Mouse (Mus musculus) forebrain, embryonic 15.5 days (tissue): ENCODE measurements around the gene Oxsr1. TPM values are rescaled to one million over a fixed set of nuclear protein-coding genes. Genes with fewer than 3 reads are reported as not detected.
"Not testable (repeated sequence)": the region's sequence is repeated elsewhere in the genome, so short reads cannot be mapped to it uniquely, and the experiment has no call there.

Experiments used
- ATAC-seq: fragments of 200-750 bp; cut with Nextera tagmentation; replicated peaks from 2 replicates; pipeline ENCODE4 v1.8.0; 2017; ENCODE audit warnings: mild to moderate bottlenecking, moderate TSS enrichment, moderate library complexity
- H3K27ac ChIP-seq: fragments of 300-500 bp; sonication (generic); replicated peaks from 2 replicates; pipeline ENCODE4 v1.5.1; 2015; ENCODE audit warnings: mild to moderate bottlenecking, inconsistent platforms
- H3K27me3 ChIP-seq: fragments of 300-500 bp; sonication (generic); 2 replicates; pipeline ENCODE4 v1.6.1; 2015; ENCODE audit warnings: inconsistent platforms
- H3K36me3 ChIP-seq: fragments of 300-500 bp; sonication (generic); 2 replicates; pipeline ENCODE4 v1.6.1; 2015; ENCODE audit warnings: mild to moderate bottlenecking, inconsistent platforms
- H3K4me1 ChIP-seq: fragments of 300-500 bp; sonication (generic); 2 replicates; pipeline ENCODE4 v1.6.1; 2015; ENCODE audit warnings: inconsistent platforms
- H3K4me2 ChIP-seq: fragments of 300-500 bp; sonication (generic); replicated peaks from 2 replicates; pipeline ENCODE4 v1.6.1; 2015; ENCODE audit warnings: mild to moderate bottlenecking, inconsistent platforms
- H3K4me3 ChIP-seq: fragments of 300-500 bp; sonication (generic); 2 replicates; pipeline ENCODE4 v1.5.1; 2015; ENCODE audit warnings: mild to moderate bottlenecking, inconsistent platforms
- H3K9ac ChIP-seq: fragments of 300-500 bp; sonication (generic); replicated peaks from 2 replicates; pipeline ENCODE4 v1.6.1; 2015; ENCODE audit warnings: mild to moderate bottlenecking, inconsistent platforms
- H3K9me3 ChIP-seq: fragments of 300-500 bp; sonication (generic); 2 replicates; pipeline ENCODE4 v1.6.1; 2016; ENCODE audit warnings: inconsistent platforms
- WGBS: fragments of 180-500 bp; shearing (Covaris S2); methylation state at CpG from one replicate; pipeline ENCODE4 v1.1.7; 2015; ENCODE audit warnings: mixed read lengths; 5-methylcytosine and 5-hydroxymethylcytosine counted together
- polyA plus RNA-seq: library from polyadenylated mRNA; unstranded; fragments of >200 nt; fragmentation: Nextera tagmentation; extraction: Ambion mirVana; gene quantifications from 2 replicates; pipeline ENCODE4 v1.2.1, GENCODE M21; 2015

Gene Oxsr1
- polyA plus RNA-seq, 1 experiment from 2014 or later = 13.8 TPM

DNA sequence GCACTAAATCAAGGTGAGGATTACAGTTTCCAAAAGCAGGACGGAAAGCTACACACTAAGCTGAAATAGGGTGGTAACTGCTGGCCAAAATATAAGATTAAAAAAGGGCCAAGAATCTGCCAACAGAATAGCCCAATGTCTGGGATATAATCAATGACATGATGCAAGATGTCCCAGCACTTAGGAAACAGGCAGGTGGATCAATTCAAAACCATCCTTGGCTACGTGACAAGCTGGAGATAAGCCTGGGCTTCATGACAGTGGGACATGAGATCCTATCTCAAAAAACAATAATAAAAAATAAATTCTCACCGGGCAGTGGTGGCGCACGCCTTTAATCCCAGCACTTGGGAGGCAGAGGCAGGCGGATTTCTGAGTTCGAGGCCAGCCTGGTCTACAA is 16.4 kb downstream of the Oxsr1 start:
- whole genome bisulfite sequencing = 95% methylated on average over 7 of the region's 7 CpGs
- no peak overlapping the region for H3K9ac ChIP-seq
- no peaks in the 10 kb centered on the region for H3K9me3 ChIP-seq
- no peaks in the 10 kb centered on the region for H3K27me3 ChIP-seq
- H3K4me3 ChIP-seq = no peak overlapping the region
- ATAC-seq = no peak
- H3K36me3 ChIP-seq = peaks cover 11% of the 10 kb centered on the region
- H3K27ac ChIP-seq = no peak overlapping the region
- no peaks in the 10 kb centered on the region for H3K4me1 ChIP-seq
- H3K4me2 ChIP-seq = no peak overlapping the region

DNA sequence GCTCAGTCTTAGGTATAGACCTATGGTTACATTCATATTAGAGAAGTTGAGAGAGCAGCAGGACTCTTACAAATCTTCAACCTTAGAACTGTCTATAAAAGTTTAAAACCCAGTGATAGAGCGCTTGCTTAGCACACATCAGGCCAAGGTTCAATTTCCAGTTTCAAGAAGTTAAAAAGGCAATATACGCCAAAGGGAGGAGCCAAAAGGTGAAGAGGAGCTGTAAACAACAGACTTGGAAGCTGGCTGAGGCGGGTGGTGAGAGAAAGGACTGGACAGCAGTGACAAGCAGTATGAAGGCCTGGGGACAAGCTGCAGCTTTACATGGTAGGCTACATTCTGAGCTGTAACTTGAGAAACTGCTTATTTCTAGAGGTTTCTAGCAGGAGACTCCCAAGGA is 23.7 kb downstream of the Oxsr1 start:
- Histone ChIP-seq H3K4me3 (no peak overlapping the region), H3K9ac (no peak overlapping the region), H3K27me3 (no peaks in the 10 kb centered on the region), H3K4me2 (no peak overlapping the region), H3K36me3 (peaks cover 11% of the 10 kb centered on the region), H3K9me3 (no peaks in the 10 kb centered on the region), H3K4me1 (no peaks in the 10 kb centered on the region), H3K27ac (no peak overlapping the region)
- 92% methylated on average over 3 of the region's 3 CpGs for WGBS
- no peak for ATAC-seq

DNA sequence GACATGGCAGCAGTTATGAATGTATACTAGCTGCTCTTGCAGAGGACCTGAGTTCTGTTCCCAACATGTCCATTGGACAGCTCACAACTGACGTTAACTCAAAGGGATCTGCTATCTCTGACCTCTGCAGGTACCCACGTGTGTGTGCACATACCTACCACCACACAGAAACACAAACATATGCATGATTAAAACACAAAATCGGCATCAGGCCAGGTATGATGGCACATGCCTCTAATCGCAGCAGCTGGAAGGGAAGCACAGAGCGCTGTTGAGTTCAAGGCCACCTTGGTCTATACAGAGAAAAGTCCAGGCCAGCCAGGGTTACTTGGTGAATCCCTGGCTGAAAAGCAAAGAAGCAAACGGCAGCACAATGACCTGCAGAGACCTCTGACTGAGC is 24.5 kb downstream of the Oxsr1 start:
- Histone ChIP-seq H3K4me3 (no peak overlapping the region), H3K9ac (no peak overlapping the region), H3K9me3 (no peaks in the 10 kb centered on the region), H3K4me1 (no peaks in the 10 kb centered on the region), H3K27ac (no peak overlapping the region), H3K4me2 (no peak overlapping the region), H3K27me3 (no peaks in the 10 kb centered on the region), H3K36me3 (peaks cover 11% of the 10 kb centered on the region)
- ATAC-seq = no peak
- WGBS = 91% methylated on average over 6 of the region's 6 CpGs

GRCm38 (mm10) chr9:119290791-119291190 is 31.4 kb downstream of the Oxsr1 start:
- Histone ChIP-seq H3K9ac (no peak overlapping the region), H3K27ac (no peak overlapping the region), H3K27me3 (no peaks in the 10 kb centered on the region), H3K4me3 (no peak overlapping the region), H3K9me3 (no peaks in the 10 kb centered on the region), H3K36me3 (peaks cover 2% of the 10 kb centered on the region; the same call in 1 of the 2 replicates), H3K4me1 (no peaks in the 10 kb centered on the region), H3K4me2 (no peak overlapping the region)
- no peak for ATAC-seq
- 70% methylated on average over 3 of the region's 3 CpGs for WGBS

GRCm38 (mm10) chr9:119280894-119281682 is 41.1 kb downstream of the Oxsr1 start:
- Histone ChIP-seq H3K4me2 (no peak overlapping the region), H3K27me3 (no peaks in the 10 kb centered on the region), H3K27ac (no peak overlapping the region), H3K9ac (no peak overlapping the region), H3K4me1 (peaks cover 5% of the 10 kb centered on the region; the same call in 1 of the 2 replicates), H3K4me3 (no peak overlapping the region), H3K9me3 (no peaks in the 10 kb centered on the region), H3K36me3 (0 out of 2 replicates have a peak, but pooled peaks cover 5% of the 10 kb centered on the region)
- no peak for ATAC-seq
- 92% methylated on average over 5 of the region's 5 CpGs for WGBS

DNA sequence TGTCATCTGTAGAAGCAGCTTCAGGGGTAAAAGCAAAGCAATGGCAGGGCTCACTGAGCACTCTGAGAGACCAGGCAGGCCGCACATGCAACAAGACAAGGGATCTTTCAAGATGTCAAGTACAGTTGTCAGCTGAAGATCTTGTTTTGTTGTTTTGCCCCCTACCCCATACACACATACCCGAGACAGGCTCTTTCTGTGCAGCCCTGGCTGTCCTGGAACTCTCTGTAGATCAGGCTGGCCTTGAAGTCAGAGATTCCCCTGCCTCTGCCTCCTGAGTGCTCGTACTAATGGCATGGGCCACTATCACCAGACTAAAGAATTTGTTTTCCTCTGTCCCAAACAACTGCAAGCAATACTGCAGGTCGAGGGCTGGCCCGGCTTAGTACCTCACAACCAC is 44.2 kb downstream of the Oxsr1 start:
- Histone ChIP-seq H3K9me3 (no peaks in the 10 kb centered on the region), H3K27ac (no peak overlapping the region), H3K4me3 (no peak overlapping the region), H3K36me3 (no peaks in the 10 kb centered on the region), H3K27me3 (no peaks in the 10 kb centered on the region), H3K4me2 (no peak overlapping the region), H3K9ac (no peak overlapping the region), H3K4me1 (peaks cover 5% of the 10 kb centered on the region; the same call in 1 of the 2 replicates)
- no peak for ATAC-seq
- 93% methylated on average over 5 of the region's 5 CpGs for WGBS

DNA sequence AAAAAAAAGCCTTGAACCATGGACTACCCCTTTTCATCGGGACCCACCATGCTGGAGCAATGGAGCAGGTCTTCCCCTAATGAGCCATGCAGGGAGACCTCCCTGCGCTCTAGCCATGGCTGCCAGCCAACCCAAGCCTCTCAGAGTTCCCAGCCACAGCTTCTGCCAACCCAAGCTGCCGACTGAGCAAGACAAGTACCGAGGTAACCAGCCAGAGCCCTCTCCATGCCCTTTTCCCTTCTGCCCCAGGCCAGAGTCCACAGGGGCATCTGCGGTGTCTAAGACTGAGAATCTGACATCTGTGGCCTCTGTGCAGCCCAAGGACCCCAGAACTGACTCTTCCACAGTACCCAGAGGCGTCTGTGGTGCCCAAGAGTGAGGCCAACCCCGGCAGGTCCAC is 45.9 kb downstream of the Oxsr1 start:
- ATAC-seq = 0 out of 2 replicates have a peak, but pooled peaks have one; percentile 23
- Histone ChIP-seq H3K36me3 (no peaks in the 10 kb centered on the region), H3K4me2 (no peak overlapping the region), H3K27me3 (no peaks in the 10 kb centered on the region), H3K9me3 (no peaks in the 10 kb centered on the region), H3K27ac (no peak overlapping the region), H3K4me3 (no peak overlapping the region), H3K4me1 (peaks cover 5% of the 10 kb centered on the region; the same call in 1 of the 2 replicates), H3K9ac (no peak overlapping the region)
- WGBS = 55% methylated on average over 7 of the region's 7 CpGs

DNA sequence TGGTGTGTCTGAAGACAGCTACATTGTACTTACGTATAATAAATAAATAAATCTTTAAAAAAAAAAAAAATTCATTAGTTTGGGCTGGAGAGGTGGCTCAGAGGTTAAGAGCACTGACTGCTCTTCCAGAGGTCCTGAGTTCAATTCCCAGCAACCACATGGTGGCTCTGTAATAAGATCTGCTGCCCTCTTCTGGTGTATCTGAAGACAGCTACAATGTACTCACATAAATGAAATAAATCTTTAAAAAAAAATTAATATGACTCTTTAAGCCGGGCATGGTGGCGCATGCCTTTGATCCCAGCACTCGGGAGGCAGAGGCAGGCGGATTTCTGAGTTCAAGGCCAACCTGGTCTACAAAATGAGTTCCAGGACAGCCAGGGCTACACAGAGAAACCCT is 47.4 kb downstream of the Oxsr1 start:
- not testable (repeated sequence) for H3K4me1 ChIP-seq, H3K9ac ChIP-seq, H3K27ac ChIP-seq, H3K4me2 ChIP-seq, H3K36me3 ChIP-seq, H3K9me3 ChIP-seq, H3K4me3 ChIP-seq, ATAC-seq, H3K27me3 ChIP-seq
- WGBS = 94% methylated on average over 5 of the region's 5 CpGs

GRCm38 (mm10) chr9:119271496-119271895 is 50.7 kb downstream of the Oxsr1 start:
- 85% methylated on average over 4 of the region's 4 CpGs for whole genome bisulfite sequencing
- H3K27me3 ChIP-seq = no peaks in the 10 kb centered on the region
- no peak for ATAC-seq
- no peak overlapping the region for H3K9ac ChIP-seq
- H3K36me3 ChIP-seq = peaks cover 21% of the 10 kb centered on the region
- H3K27ac ChIP-seq = no peak overlapping the region
- no peak overlapping the region for H3K4me3 ChIP-seq
- peaks cover 4% of the 10 kb centered on the region; the same call in 1 of the 2 replicates for H3K4me1 ChIP-seq
- no peak overlapping the region for H3K4me2 ChIP-seq
- no peaks in the 10 kb centered on the region for H3K9me3 ChIP-seq

- H3K4me2 ChIP-seq = no peak overlapping the region
- no peak for ATAC-seq
- no peak overlapping the region for H3K9ac ChIP-seq
- H3K4me1 ChIP-seq = no peaks in the 10 kb centered on the region
- no peaks in the 10 kb centered on the region for H3K9me3 ChIP-seq
- no peaks in the 10 kb centered on the region for H3K27me3 ChIP-seq
- H3K36me3 ChIP-seq = peaks cover 38% of the 10 kb centered on the region
- 93% methylated on average over 11 of the region's 11 CpGs for WGBS
- H3K4me3 ChIP-seq = no peak overlapping the region
- no peak overlapping the region for H3K27ac ChIP-seq
Measured at GRCm38 (mm10) chr9:119268588-119269145, 53.6 kb downstream of the Oxsr1 start.

DNA sequence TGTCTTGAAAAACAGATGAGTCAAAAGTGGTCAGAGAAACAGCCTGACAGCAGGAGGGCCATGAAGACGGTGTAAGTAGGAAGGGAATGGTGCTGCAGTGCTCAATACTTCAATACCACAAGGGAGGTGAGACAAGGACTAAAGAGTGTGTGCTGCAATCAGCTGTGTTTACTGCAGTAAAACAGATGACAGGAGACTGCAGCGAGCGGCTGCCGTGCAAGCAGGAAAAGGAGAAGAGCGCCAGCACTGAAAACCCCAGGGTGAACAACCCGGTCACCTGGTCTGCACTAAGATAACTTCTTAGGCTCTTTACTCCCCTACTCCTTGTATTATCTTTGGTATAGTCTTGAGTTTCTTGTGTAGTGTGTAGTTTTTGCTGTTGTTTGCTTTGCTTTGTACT is 54.1 kb downstream of the Oxsr1 start:
- no peaks in the 10 kb centered on the region for H3K9me3 ChIP-seq
- no peak for ATAC-seq
- H3K36me3 ChIP-seq = peaks cover 41% of the 10 kb centered on the region
- no peak overlapping the region for H3K4me2 ChIP-seq
- no peaks in the 10 kb centered on the region for H3K27me3 ChIP-seq
- H3K4me3 ChIP-seq = no peak overlapping the region
- H3K4me1 ChIP-seq = no peaks in the 10 kb centered on the region
- H3K9ac ChIP-seq = no peak overlapping the region
- 91% methylated on average over 6 of the region's 6 CpGs for WGBS
- no peak overlapping the region for H3K27ac ChIP-seq

GRCm38 (mm10) chr9:119266121-119266395 is 56.2 kb downstream of the Oxsr1 start:
- H3K36me3 ChIP-seq = peaks cover 44% of the 10 kb centered on the region
- not testable (repeated sequence) for H3K4me1 ChIP-seq, H3K4me2 ChIP-seq, H3K9me3 ChIP-seq, H3K9ac ChIP-seq, ATAC-seq, H3K27ac ChIP-seq, H3K4me3 ChIP-seq, H3K27me3 ChIP-seq
- 92% methylated on average over 5 of the region's 5 CpGs for WGBS
